Mouse (Mus musculus) cerebellum, postnatal 25 days (tissue): Measurements from ENCODE around the gene Srprb.

Source experiments
- DNase-seq, 2 experiments: peaks; one replicate each; pipeline ENCODE4 v3.0.0; 2021; ENCODE audit warnings: mixed read lengths in 2 of 2

The Srprb gene

DNA sequence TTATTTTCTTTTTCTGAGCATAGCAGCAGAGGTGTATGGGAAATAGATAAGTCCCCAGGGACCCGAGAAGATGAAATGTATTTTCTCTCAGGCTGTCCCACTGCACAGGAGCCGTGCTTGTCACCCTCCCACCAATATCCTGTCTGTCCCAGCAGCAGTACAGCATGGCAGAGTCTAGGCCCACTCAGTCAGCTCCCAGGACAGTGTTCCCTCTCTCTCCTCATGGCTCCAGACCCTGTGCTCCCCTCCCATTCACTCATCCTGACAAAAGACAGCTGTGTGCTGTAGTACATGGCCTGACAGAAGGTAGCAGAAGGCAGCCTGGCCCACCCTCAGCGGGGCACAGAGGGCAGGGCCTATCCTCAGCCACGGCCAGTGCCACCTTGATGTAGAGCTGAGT is 58.1 kb downstream of the Srprb start:
- DNase-seq, result no peak

DNA sequence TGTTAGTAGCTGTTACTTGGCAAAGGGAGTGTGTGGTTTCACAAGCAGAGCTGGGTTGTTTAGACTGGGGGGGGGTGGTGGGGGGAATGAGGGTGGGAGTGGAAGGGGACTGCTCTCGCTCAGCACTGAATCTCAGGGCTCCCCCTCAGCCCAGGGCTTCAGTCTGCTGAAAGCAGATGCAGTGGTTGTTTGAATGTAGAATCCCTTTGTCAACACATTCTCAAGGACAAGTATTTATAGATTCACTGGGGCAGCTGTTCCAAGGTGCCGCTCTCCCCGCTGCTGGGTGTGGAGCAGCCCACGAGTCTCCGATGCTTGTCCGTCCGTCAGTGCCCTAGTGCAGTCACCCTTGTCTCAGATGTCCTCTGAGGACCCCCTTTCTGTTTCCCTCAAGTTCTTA is 60.7 kb downstream of the Srprb start:
- no peak for DNase-seq

DNA sequence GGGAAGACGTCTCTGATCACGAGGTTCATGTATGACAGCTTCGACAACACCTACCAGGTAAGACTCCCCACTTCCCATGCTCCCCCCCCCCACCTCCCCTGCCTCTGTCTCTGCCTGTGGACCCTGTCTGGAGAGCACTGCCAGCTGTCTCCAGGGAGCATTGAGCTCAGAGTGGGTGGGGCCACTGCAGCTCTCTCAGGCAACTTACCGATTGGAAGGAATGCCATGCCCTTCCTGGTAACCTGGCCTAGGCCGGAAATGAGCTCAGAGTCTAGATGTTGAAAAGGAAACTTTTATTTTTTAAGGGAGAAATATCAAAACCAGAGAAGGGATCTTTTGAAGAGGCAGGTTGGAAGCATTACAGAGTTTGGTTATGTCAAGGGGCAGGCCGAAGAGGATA is 61.6 kb downstream of the Srprb start:
- no peak for DNase-seq

GRCm38 (mm10) chr9:103139481-103139880 is 62.5 kb downstream of the Srprb start:
- no peak for DNase-seq
